Mouse (Mus musculus): ENCODE data around the gene Gm49387. TPM values are rescaled to one million over a fixed set of nuclear protein-coding genes. Genes with fewer than 3 reads are reported as not detected.

Gene Gm49387
- total and polyA plus RNA-seq, 2 experiments from 2014 or later = not detected

- Histone ChIP-seq H3K4me1 (ENCODE audit: insufficient read depth, low read length) (no peaks in the 10 kb centered on the region), H3K27me3 (ENCODE audit: insufficient read depth, low read length) (no peaks in the 10 kb centered on the region), H3K4me2 (ENCODE audit: low read depth, low read length, poor library complexity, severe bottlenecking) (no peak overlapping the region), H3K36me3 (ENCODE audit: insufficient read depth, low read length) (no peaks in the 10 kb centered on the region), H3K9ac (replicated peaks; ENCODE audit: low read length, poor library complexity, severe bottlenecking) (no peak overlapping the region), H3K4me3 (ENCODE audit: low read depth, low read length) (no peak overlapping the region), H3K9me3 (ENCODE audit: low read length) (no peaks in the 10 kb centered on the region), H3K27ac (ENCODE audit: low read depth, low read length) (no peak overlapping the region)
- DNase-seq (ENCODE audit: low spot score) (no peak), ATAC-seq (ENCODE audit: low FRiP score) (no peak)
- 93% methylated on average over 7 of the region's 7 CpGs for WGBS
- TF ChIP-seq CTCF (IDR thresholded peaks at IDR 0.05) = no peak
These were observed 85.7 kb downstream of the Gm49387 start for GRCm38 (mm10) chr14:31555021-31555420.

DNA sequence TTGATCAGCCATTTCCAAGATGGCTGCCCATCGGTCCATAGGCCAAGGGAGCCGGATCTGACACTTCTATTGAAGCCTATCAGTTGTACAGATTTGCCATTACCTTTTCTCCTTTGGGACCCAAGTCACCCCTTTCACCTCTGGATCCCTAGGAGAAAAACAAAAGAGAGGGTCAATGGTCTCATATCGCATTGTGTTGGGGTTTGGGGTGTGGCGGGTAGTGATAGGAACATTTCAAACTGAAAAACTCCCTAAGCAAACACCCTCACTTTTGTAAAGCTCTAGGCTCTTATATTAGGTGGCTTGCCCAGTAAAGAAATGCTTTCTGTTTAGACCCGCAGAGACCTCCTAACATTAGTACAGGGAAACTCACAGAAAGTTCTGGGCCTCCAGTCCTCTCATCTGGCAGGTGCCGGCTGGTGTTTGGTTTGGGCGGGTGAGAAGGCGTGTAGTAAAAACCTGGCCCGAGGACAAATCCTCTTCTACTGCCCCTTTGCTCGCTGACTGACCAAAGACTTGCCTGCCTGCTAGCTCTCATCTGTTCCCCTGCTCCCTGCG is 96.7 kb downstream of the Gm49387 start:
- WGBS = 86% methylated on average over 11 of the region's 11 CpGs
- Histone ChIP-seq H3K9ac (replicated peaks; ENCODE audit: low read length, poor library complexity, severe bottlenecking) (no peak overlapping the region), H3K27me3 (ENCODE audit: insufficient read depth, low read length) (no peaks in the 10 kb centered on the region), H3K36me3 (ENCODE audit: insufficient read depth, low read length) (no peaks in the 10 kb centered on the region), H3K4me2 (ENCODE audit: low read depth, low read length, poor library complexity, severe bottlenecking) (no peak overlapping the region), H3K27ac (ENCODE audit: low read depth, low read length) (no peak overlapping the region), H3K4me3 (ENCODE audit: low read depth, low read length) (no peak overlapping the region), H3K4me1 (ENCODE audit: insufficient read depth, low read length) (no peaks in the 10 kb centered on the region), H3K9me3 (ENCODE audit: low read length) (no peaks in the 10 kb centered on the region)
- TF ChIP-seq CTCF (IDR thresholded peaks at IDR 0.05) = no peak
- ATAC-seq (ENCODE audit: low FRiP score) = no peak
- DNase-seq (ENCODE audit: low spot score) = no peak

DNA sequence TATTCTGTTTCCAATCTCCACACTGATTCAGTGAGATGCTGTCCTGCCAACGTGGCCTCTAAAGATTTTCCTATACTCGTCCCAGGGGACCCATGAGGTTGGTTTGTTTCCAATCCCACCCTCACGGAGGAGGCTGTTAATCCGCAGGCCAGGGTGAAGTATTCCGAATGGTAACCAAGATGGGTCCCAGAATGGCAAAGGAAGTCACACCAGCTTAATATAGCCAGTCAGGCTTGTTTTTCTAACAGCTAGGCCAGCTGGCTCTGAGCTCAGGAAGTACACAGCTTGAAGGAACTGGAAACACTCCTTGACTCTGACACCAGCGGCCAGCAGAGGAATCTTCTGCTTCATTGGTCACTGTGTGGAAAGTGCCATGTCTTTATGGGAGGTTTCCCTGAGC is 103.4 kb downstream of the Gm49387 start:
- no peak for TF ChIP-seq CTCF (IDR thresholded peaks at IDR 0.05)
- H3K4me2 ChIP-seq (ENCODE audit: low read depth, low read length, poor library complexity, severe bottlenecking) = no peak overlapping the region
- DNase-seq (ENCODE audit: low spot score) = peak; percentile 69
- ATAC-seq (ENCODE audit: low FRiP score) = no peak
- no peaks in the 10 kb centered on the region for H3K27me3 ChIP-seq (ENCODE audit: insufficient read depth, low read length)
- H3K9ac ChIP-seq (replicated peaks; ENCODE audit: low read length, poor library complexity, severe bottlenecking) = no peak overlapping the region
- no peaks in the 10 kb centered on the region for H3K4me1 ChIP-seq (ENCODE audit: insufficient read depth, low read length)
- no peak overlapping the region for H3K27ac ChIP-seq (ENCODE audit: low read depth, low read length)
- 78% methylated on average over 6 of the region's 6 CpGs for WGBS
- H3K4me3 ChIP-seq (ENCODE audit: low read depth, low read length) = no peak overlapping the region
- no peaks in the 10 kb centered on the region for H3K36me3 ChIP-seq (ENCODE audit: insufficient read depth, low read length)
- H3K9me3 ChIP-seq (ENCODE audit: low read length) = no peaks in the 10 kb centered on the region

GRCm38 (mm10) chr14:31532656-31533055 is 108.0 kb downstream of the Gm49387 start:
- no peaks in the 10 kb centered on the region for H3K9me3 ChIP-seq (ENCODE audit: low read length)
- no peak for ATAC-seq (ENCODE audit: low FRiP score)
- H3K9ac ChIP-seq (replicated peaks; ENCODE audit: low read length, poor library complexity, severe bottlenecking) = no peak overlapping the region
- no peak overlapping the region for H3K4me2 ChIP-seq (ENCODE audit: low read depth, low read length, poor library complexity, severe bottlenecking)
- no peaks in the 10 kb centered on the region for H3K36me3 ChIP-seq (ENCODE audit: insufficient read depth, low read length)
- H3K27me3 ChIP-seq (ENCODE audit: insufficient read depth, low read length) = no peaks in the 10 kb centered on the region
- WGBS = 52% methylated on average over 3 of the region's 3 CpGs
- no peaks in the 10 kb centered on the region for H3K4me1 ChIP-seq (ENCODE audit: insufficient read depth, low read length)
- DNase-seq (ENCODE audit: low spot score) = no peak
- H3K4me3 ChIP-seq (ENCODE audit: low read depth, low read length) = no peak overlapping the region
- TF ChIP-seq CTCF (IDR thresholded peaks at IDR 0.05) = no peak
- H3K27ac ChIP-seq (ENCODE audit: low read depth, low read length) = no peak overlapping the region

- ATAC-seq (ENCODE audit: low FRiP score) (no peak), DNase-seq (ENCODE audit: low spot score) (no peak)
- no peaks in the 10 kb centered on the region for H3K4me1 ChIP-seq (ENCODE audit: insufficient read depth, low read length)
- no peak overlapping the region for H3K27ac ChIP-seq (ENCODE audit: low read depth, low read length)
- no peaks in the 10 kb centered on the region for H3K27me3 ChIP-seq (ENCODE audit: insufficient read depth, low read length)
- no peak overlapping the region for H3K4me2 ChIP-seq (ENCODE audit: low read depth, low read length, poor library complexity, severe bottlenecking)
- TF ChIP-seq CTCF (IDR thresholded peaks at IDR 0.05) = no peak
- 70% methylated on average over 12 of the region's 12 CpGs for WGBS
- no peak overlapping the region for H3K9ac ChIP-seq (replicated peaks; ENCODE audit: low read length, poor library complexity, severe bottlenecking)
- no peaks in the 10 kb centered on the region for H3K36me3 ChIP-seq (ENCODE audit: insufficient read depth, low read length)
- H3K4me3 ChIP-seq (ENCODE audit: low read depth, low read length) = no peak overlapping the region
- H3K9me3 ChIP-seq (ENCODE audit: low read length) = no peaks in the 10 kb centered on the region
These were observed 109.1 kb downstream of the Gm49387 start for GRCm38 (mm10) chr14:31531506-31532148.

GRCm38 (mm10) chr14:31530847-31531246 is 109.8 kb downstream of the Gm49387 start:
- 88% methylated on average over 4 of the region's 4 CpGs for WGBS

More at GRCm38 (mm10) chr14:31530847-31531246, 109.8 kb downstream of the Gm49387 start:
- Histone ChIP-seq H3K27ac (ENCODE audit: low read depth, low read length) (no peak overlapping the region), H3K4me2 (ENCODE audit: low read depth, low read length, poor library complexity, severe bottlenecking) (no peak overlapping the region), H3K36me3 (ENCODE audit: insufficient read depth, low read length) (no peaks in the 10 kb centered on the region), H3K4me3 (ENCODE audit: low read depth, low read length) (no peak overlapping the region), H3K9ac (replicated peaks; ENCODE audit: low read length, poor library complexity, severe bottlenecking) (no peak overlapping the region), H3K27me3 (ENCODE audit: insufficient read depth, low read length) (no peaks in the 10 kb centered on the region), H3K9me3 (ENCODE audit: low read length) (no peaks in the 10 kb centered on the region), H3K4me1 (ENCODE audit: insufficient read depth, low read length) (no peaks in the 10 kb centered on the region)
- TF ChIP-seq CTCF (IDR thresholded peaks at IDR 0.05) = no peak
- DNase-seq (ENCODE audit: low spot score) (no peak), ATAC-seq (ENCODE audit: low FRiP score) (no peak)

Data from midbrain, postnatal 0 days (tissue).